Mouse (Mus musculus) thymus, postnatal 14 days (tissue): Measurements from ENCODE around the gene Edaradd.

ENCODE experiments used
- DNase-seq: peaks from one replicate; pipeline ENCODE4 v3.0.0; 2021

Gene Edaradd

DNA sequence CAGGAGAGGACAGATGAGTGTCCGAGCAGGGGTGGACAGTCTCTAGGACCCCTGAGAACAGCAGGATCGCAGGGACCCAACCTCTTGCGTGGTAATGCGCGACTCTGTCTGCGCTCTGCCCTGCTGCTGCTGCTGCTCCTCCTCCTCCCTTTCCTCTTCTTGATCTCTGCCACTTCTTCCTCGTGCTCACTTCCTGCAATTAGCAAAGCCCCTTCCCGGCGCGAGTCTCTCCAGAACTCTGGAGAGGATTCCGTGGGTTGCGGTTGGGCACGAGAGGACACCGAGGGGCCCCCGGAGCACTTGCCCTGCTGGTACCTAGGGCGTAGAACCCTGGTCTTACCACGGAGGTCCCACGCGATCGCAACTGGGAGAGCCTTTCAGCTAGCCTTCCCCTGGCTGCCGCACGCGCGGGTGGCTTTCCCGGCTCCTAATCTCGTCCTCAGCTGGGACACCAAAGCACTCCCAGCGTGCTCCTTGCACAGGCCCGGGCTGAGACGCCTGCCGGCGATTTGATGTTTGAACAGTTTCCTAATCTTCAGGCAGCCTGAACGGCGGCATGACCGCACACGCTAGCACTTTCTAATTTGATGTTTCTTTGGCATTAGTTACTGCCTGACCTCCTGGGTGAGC lies at the start of gene Edaradd:
Gene Edaradd, minus strand, starts transcription at position 484 of the 630 bp plus-strand sequence.
- DNase-seq, result peak; percentile 62

DNA sequence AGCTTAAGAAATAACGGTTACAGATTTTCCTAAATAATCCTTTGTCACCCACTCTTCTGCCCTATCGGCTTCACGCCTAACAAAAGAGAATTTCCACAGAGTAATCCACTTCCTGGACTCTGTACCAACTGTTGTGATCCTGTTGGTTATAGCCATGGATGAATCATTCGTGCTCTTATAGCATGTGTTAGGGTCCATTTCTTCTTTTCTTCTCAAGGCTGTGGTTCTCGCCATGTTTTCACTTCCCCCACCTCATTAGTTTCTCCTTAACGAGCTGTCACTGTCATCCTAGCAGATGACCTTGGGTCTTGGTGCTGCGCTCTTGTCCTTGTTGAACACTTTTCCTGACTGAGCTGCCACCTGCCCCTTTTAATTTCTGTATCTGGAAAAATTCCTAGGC lies 49.5 kb upstream of the Edaradd start:
- DNase-seq, result no peak

DNA sequence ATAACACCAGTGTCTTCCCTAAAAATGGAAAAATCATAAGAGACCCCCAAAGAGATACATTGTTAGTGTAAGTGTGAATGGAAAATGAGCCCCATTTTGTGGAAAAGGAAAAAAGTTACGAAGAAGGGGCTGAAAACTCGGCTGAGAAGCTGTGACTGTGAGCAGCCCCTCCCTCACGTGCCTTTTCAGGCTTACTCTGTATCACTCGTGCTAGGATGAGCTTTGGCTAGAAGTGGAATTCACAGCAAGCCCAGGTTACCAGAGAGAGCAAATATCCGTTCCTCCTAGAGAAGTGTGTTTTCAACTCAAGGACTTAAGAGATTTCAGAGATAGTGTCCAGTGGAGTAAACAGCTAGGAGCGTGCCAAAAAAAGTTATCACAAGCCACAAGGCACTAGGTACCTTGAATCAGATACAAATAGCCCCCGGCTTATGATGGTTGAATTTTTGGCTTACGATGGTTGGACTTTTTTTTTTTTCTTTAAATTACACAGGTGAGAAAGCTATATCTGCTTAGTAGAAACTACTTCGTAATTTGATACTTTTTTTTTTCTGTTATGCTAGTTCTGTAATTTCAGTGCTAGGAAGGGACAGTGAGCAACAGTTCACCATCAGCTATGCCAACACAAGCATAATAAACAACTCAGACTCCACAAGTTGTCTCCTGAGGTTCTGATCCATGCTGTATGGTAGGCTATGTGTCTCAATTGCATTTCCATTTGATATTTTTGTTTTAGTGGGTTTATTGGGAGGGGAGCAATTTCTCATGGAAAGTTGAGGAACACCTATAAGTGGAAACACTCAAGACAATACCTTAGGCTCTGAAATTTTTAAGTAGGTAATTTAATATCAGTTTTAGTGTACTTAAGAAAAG lies 48.6 kb upstream of the Edaradd start:
- DNase-seq, result no peak

DNA sequence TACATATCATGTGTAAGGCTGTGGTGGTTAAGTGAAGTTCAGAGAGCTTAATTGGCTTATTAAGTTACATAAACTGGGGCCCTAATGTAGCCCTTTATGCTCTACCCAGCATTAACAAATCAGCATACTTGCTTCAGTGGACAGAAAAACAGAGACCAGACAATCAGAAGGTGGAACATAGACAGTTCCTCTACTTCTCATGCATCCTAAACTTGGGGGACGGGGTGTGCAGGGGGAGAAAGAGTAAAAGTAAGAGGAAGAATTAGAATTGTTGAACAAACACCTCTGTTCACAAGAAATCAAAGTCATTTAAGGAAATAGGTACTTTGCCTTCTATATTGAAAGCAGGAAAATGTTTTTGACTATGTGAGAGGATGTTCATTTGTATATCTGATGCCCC lies 47.7 kb upstream of the Edaradd start:
- DNase-seq, result no peak

DNA sequence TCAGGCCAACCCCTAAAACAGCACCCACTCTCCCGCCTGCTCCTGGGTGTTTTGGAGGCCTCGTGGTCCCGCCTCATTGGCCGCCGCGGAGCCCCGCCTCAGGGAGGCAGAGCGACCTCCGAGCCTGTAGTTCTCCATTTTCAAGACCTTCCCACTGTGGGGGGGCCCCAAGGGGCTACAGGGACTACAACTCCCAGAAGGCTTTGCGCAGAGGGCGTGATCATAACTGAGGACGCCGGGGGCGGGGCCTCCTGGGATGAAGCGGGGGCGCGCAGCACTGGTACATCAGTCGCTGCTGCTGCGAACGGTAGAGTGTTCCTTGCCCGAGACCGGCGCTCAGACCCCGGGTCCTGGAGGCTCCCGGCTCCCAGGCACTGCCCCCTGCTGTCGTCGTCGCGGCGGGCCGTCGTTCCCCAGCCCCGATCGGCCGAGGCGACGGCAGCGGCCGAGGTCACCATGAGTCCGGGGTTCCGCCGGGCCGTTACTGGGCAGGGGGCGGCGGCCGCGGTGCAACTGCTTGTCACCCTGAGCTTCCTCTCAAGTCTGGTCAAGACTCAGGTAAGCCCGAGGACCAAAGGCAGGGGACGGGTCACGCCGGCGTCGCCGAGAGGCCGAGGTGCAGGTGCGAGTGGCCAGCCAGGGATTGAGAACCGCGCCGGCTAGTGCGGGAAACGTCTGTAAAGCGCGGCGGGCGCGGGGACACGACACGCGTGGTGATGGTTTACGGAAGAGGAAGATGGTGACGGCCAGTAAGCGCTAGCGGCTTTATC lies 45.6 kb upstream of the Edaradd start, which contains the start of gene Ero1lb:
Gene Ero1lb, plus strand, starts transcription at position 254 of the 770 bp plus-strand sequence.
- DNase-seq, result peak; percentile 100

DNA sequence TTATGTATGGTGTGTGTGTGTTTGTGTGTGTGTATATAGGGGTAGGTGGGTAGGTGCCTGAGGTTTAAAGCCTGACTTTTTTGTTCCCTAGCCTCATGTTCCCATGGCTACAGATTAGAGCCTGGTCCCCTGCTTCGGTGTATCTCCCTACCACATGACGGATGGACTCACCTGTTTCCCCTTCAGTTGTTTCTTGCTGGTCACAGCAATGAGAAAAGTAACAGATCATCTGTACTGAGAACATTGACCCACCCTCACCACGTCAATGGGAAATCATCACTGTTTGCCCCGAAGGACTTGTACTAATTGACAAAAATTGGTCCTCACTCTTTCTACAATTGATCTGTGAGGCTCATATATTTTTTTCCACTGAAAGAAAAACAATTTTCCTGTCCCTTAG lies 42.0 kb upstream of the Edaradd start:
- DNase-seq, result no peak

DNA sequence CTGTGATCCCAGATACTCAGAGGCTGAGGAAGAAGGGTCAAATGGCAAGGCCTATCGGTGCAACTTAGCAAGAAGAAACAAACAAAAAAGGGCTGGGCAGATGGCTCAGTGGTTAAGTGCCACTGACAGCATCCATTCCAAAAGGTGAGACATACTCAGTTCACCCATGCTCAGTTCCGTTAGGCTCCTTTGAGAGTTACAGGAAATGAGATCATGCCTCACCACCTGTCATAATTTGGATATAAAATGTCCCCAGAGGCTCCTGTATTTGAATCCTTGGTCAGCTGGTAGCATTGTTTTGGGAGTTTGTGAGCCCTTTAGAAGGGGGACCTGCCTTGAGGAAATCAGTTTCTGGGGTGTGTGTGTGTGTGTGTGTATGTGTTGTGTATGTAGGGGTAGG lies 41.5 kb upstream of the Edaradd start:
- DNase-seq, result no peak

DNA sequence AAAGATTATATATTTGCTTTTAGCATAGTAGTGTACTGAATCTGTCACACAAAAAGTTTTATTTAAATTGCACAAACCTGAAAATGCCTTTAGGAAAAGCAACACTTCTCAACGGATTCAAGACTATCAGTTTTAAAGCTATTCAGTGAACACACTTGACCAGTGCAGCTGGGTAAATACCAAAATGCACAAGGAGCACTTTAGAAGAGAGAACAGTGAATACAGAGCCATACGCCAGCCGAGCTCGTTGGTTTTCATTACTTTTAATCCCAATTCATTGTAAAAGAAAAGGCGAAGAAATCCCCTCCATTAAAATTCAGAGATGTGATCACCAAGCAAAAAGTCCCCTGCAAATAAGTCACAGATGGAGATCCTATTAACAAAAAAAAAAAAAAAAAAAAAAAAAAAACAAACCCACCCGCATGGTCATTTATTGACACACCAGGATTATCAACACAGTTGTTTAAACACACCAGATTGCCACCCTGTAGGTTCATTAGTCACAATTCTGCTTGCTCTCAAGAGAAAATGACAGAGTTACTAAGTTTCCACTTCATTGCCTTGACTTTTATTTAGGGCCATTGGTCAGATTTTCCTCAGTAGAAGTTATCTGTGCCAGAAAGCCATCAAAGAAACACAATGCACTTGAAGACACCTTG lies 39.4 kb upstream of the Edaradd start:
- DNase-seq, result no peak

DNA sequence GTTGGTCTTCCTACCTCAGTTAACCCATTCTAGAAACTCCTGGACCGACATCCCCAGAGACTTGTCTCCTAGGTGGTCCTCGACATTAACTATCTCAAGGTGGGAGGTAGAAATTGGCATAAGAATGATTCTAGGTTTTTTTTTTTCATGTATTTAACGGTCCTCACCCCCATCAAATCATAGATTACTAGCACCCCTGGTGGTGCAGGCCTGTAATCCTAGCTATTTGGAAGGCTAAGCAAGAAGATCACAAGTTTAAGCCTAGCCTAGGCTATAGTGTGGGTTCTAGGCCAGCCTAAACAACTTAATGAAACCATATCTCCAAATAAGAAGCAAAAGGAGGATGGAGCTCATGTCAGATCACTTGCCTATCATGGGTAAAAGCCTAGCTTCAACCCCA lies 38.8 kb upstream of the Edaradd start:
- no peak for DNase-seq

DNA sequence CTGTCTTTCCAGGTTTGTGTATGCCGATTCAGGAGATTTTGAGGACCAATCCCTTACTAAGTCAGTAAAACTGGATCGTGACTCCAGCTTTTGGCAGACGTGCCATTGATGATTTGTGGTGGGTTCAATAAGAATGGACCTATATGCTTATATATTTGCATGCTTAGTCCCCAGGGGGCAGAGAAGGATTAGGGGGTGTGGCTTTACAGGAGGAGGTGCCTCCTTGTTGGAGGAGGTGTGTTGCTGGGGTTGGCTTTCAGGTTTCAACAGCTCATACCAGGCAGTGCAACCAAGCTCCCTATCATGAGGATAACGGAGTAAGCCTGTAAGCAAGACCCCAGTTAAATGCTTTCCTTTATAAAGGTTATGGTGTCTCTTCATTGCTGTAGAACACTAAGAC lies 34.0 kb upstream of the Edaradd start:
- no peak for DNase-seq

DNA sequence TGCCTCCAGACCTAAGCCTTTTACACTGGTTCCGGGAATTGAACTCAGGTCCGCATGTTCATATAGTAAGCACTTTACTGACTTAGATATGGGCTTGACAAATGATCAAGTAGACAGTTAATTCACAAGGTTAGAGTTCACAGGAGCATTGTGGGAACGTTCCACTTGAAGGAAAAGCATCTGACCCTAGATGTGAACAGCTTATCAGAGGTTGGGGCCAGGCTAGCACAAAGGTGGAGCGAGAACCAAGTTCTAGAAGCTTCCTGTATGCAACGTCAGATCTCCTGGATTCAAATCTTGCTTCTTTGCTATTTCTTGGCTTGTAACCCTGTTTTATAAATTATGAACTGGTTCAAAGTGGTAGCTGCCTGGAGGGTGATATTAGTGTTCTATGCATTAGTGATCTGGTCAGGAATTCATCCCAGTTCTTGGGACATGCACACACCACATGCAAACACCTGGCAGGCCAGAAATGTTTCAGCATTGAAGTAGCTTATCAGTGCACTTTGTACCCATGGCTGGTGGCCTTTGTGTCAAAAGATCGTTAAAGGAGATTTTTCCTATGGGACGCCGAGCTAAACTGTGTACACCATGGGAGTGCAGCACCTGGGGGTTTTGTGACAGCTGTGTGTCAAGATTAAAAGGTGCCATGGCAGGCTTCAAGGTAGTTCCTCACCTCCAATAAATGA lies 23.8 kb upstream of the Edaradd start:
- no peak for DNase-seq

DNA sequence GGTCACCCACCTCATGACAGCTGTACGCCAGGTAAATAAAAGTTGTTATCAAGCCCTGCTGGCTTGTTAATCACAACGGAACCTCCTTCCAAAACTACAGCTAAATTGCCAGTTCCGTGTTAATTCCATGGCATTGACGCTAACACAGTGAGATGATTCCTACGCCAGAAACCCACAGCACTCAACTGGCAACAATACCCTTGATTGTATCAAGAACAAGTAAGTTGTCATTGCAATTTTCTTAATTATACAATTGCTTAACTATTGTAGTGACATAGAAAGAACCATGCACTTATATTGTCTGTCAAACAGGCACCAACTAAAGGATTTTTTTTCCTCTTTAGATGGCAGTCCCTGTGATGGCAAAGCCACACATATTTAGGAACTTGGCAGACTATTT lies 23.0 kb upstream of the Edaradd start:
- no peak for DNase-seq

DNA sequence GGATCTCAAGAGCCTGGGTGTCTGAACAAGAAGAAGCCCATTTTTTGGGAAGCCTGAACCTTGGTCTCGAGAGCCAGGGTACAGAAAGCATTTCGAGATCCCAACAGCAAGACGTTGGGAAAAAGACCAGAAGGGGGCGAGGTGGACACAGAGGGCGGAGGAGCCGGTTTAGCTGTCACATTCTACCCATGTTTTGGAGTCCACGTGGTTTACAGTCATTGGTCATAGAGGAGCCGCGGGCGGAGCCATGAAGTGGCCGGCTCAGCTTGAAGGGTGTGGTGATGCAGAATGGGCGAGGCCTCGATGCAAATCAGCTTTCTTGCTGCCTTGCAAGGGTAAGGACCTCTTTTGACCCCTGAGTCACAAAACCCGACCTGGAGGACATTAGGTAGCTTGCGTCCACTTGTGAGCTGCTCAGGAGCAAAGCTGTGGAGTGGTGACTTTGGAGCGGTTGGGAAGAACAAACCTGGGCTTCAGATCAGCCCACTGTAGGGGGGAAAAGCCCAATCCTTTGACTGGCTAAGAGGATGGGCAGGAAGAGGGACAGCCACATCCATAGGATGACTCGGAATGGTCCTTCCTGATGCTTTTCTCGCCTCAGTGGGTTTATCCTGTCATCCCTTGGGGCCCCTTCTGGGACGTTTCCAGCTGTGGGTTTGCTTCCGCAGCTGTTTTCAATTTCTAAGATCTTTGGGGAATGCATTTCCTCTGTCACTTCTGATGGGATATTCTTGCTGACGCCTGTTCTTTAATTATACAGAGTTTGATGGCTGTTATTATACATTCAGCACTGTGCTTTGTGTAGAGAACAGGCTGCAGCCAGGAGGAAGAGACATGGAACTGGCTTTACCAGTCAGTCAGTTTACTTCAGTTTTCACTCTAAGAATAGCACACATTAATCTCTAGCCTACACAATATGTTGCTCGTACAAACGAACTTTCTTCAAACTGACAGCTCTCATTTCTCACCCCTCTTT lies 22.1 kb upstream of the Edaradd start:
- peak; percentile 46 for DNase-seq

DNA sequence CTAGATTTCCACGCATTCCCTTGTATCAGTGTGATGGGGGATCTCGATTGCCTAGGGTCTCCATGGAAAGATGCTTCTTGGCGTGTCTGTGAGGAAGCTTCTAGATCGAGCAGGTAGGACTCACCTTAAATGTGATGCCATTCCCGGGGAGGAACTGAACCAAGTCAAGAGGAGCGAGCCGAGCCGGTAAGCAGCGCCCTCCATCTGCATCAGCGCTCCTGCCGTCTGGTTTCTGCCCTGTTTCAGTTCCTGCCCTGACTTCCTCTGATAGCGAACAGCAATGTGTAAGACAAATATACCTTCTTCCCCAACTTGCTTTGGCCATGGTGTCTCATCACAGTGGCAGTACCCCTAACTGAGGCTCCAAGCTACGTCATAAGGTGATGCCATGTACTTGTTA lies 19.9 kb upstream of the Edaradd start:
- no peak for DNase-seq

DNA sequence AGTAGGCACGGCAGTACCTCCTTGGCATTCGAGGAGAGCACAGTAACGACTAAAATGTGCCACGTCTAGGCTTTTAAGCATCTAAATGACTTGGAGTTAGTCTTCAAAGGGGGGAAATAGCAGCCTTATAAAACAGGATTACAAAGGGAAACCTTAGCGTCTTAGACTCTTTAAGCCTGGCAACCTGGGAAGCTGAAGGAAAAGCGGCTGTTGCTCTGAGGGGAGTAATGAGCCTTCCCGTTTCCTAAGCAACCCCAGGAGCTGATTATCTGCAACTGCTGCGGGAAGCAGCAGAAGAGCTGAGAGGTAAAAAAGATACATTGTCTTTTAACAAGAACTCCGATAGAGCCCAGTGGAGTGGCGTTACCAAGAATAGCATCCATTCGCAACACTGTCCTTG lies 19.5 kb upstream of the Edaradd start:
- no peak for DNase-seq

DNA sequence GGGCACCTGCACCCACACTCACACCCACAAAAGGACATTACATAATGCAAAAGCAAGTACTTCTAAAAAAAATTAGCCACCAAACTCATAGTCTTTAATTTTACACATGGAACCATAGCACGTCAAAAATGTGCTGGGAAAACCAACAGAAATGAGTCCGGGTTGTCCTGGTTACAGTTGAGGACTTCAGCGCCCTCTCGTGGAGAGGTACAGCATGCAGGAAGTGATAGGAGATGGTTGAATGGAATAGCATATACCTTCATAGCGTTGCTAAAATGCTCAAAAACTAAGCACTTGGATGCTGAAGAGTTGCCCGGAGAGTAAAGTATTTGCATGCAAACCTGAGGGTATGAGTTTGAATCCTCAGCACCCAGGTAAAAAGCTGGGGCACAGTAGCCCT lies 17.7 kb upstream of the Edaradd start:
- DNase-seq, result peak; percentile 82

DNA sequence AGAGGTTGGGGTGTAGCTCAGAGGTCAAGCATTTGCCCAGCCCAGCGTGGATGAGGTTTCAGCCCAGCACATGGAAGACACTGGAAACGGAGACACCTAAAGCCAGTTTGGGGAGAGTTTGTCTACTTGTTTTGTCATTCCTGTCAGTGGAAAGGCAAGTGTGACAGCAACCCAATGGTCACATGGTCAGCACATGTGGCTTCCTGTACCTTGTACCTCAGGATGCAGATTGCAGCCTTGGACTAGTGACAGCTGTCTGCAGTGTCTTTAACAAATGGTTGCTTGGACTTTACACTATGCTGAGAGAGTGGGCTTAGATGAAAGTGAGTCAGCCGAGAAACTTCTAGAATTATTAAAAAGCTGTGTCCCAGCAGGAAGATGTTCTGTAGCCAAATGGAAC lies 14.4 kb upstream of the Edaradd start:
- DNase-seq, result no peak

DNA sequence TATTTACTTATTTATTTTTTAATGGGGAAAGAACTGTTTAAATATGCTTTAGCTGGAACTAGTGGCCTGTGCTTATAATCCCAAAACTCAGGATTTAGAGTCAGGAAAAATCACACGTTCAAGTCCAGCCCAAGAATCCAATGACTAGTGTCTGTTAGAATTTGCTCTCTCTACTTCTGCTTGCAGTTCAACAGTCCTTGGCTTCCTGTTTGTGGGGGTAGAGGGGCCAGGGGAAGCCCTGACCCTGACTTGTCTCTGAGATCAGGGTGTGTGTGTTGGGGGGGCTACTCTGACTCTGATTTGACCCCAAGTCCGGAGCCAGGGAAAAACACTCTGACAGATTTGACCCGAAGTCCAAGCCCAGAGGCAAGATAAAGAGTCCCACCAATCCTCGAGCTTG lies 5.4 kb upstream of the Edaradd start:
- no peak for DNase-seq

DNA sequence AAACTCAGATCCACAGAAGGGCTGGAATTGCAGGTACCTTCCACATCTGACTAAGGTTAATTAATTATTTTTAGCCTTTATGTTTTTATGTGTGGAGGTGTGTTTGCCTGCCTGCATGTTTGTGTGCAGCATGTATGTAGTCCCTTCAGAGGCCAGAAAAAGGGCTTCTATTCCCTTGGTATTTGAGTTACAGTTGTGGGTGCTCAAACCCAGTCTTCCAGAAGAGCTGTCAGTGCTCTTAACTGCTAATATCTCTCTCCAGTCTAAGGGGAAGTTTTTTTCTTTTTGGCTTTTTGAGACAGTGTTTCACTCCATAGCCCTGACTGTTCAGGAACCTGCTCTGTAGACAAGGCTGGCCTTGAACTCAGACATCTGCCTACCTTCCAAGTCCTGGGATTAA lies 2.1 kb upstream of the Edaradd start:
- no peak for DNase-seq

DNA sequence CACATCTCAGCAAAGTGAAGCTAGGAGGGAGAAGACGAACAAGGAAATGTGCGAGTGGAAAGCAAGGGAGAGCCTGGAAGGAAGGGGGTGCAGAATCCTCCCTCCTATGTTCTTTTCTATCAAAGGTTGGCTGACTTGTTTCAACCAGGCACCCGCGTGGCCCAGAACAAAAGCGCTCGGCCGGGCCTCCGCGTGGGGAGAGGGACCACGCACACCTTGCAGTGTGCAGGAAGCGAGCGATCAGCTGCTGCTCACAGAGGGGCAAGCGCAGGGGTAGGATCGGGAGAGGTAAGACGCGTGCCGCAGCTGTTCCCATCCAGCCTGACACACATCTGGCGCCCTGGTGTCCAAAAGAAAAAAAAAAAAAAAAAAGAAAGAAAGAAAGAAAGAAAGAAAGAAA lies 867 bp downstream of the Edaradd start:
- DNase-seq, result peak; percentile 77
